Mouse (Mus musculus) brain, embryonic 14.5 days (tissue): Measurements from ENCODE around the gene Cuedc2. TPM values are rescaled to one million over a fixed set of nuclear protein-coding genes. Genes with fewer than 3 reads are reported as not detected.

ENCODE experiments used
- DNase-seq: peaks from one replicate; pipeline ENCODE4 v3.0.0-alpha.2; 2011; ENCODE audit warnings: low read depth
- CTCF ChIP-seq: fragments of 200-500 bp; IDR thresholded peaks from 2 replicates; pipeline ENCODE4 v1.5.1; 2012; ENCODE audit warnings: inconsistent platforms, mild to moderate bottlenecking, moderate library complexity, borderline replicate concordance; ENCODE audit not compliant: insufficient read depth, insufficient read length; ENCODE audit errors: extremely low read depth
- POLR2A ChIP-seq: fragments of 200-500 bp; IDR thresholded peaks from 2 replicates; pipeline ENCODE4 v1.6.1; 2012; ENCODE audit warnings: mild to moderate bottlenecking, inconsistent platforms, borderline replicate concordance; ENCODE audit not compliant: poor library complexity, insufficient read depth, insufficient read length, severe bottlenecking; ENCODE audit errors: extremely low read depth
- polyA plus RNA-seq: library from polyadenylated mRNA; depleted of rRNA; stranded (reverse); fragments of >200 nt; gene quantifications from 2 replicates; pipeline ENCODE4 v1.2.3, GENCODE M21; 2012

Gene Cuedc2
- polyA plus RNA-seq, 1 experiment: 206 TPM

DNA sequence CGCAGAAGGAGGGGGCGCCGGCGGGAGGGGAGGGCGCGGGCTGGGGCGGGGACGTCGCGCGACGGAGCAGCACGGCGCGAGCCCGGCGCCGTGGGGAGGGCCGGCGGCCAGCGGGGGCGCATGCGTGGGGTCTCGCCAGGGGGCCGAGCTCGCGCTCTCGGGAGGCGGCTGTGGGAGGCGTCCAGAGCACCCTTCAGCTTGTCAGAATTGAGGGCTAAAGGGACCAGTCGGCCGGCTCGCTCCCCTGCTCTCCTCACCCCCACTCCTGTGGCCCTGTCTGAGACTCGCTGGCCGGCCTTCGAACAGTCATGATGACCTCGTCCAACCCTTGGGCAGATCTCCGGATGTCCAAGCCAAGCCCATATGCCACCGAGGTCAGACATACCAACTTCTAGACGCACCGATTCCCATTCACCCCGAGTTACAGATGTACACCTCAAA, 20.5 kb downstream of the Cuedc2 start:
- TF ChIP-seq CTCF: no peak
- TF ChIP-seq POLR2A: no peak
- no peak for DNase-seq

GRCm38 (mm10) chr19:46317546-46317885, 21.0 kb downstream of the Cuedc2 start:
- no peak for DNase-seq

GRCm38 (mm10) chr19:46316846-46317545, 21.5 kb downstream of the Cuedc2 start:
- DNase-seq: no peak
- no peak for TF ChIP-seq CTCF
- TF ChIP-seq POLR2A: no peak

More at GRCm38 (mm10) chr19:46317546-46317885, 21.0 kb downstream of the Cuedc2 start:
- TF ChIP-seq POLR2A (no peak), CTCF (no peak)

GRCm38 (mm10) chr19:46315752-46316610, 22.5 kb downstream of the Cuedc2 start:
- no peak for TF ChIP-seq POLR2A
- no peak for TF ChIP-seq CTCF
- DNase-seq: no peak

GRCm38 (mm10) chr19:46314872-46315742, 23.4 kb downstream of the Cuedc2 start:
- DNase-seq: no peak
- TF ChIP-seq CTCF: no peak
- TF ChIP-seq POLR2A: no peak

GRCm38 (mm10) chr19:46314151-46314601, 24.3 kb downstream of the Cuedc2 start:
- no peak for TF ChIP-seq POLR2A
- TF ChIP-seq CTCF: no peak
- no peak for DNase-seq

DNA sequence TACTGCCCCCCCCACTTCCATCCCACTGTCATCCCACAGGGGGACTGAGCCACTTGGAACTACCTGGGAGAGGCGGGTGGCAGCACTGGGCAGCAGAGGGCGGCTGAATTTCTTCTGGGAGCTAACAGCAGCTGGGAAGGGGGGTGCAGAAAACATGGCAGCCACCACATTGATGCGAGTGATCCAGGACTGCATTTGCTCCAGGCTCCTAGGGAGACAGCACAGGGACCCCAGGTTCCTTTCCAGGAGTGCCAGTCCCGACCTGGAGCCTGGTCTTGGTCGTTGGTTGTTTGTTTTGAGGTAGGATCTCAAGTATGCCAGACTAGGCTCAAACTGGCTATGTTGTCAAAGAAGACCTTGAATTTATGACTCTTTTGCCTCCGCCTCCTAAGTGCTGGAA, 24.9 kb downstream of the Cuedc2 start:
- TF ChIP-seq POLR2A (no peak), CTCF (no peak)
- no peak for DNase-seq

GRCm38 (mm10) chr19:46313116-46313515, 25.4 kb downstream of the Cuedc2 start:
- DNase-seq: no peak
- TF ChIP-seq CTCF (no peak), POLR2A (no peak)

DNA sequence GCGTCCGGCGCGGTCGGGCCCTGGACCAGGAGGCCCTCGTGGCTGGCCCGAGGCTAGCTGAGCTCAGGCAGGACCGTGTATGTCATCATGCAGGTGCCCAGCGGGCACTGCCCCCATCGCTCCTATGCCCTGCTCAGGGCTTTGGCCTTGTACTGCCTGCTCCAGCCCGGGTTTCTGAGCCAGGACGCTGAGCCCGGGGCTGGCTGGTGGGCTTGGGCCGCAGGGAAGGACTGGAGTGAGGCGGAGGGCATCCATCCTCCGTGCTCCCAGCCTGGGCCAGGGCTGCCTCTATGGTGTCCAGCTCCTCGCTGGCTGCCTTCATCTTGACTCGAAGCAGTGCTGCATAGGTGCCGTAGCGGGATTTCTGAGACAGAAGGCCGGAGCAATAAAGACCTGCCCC, 25.9 kb downstream of the Cuedc2 start:
- TF ChIP-seq CTCF (no peak), POLR2A (no peak)
- DNase-seq: no peak

DNA sequence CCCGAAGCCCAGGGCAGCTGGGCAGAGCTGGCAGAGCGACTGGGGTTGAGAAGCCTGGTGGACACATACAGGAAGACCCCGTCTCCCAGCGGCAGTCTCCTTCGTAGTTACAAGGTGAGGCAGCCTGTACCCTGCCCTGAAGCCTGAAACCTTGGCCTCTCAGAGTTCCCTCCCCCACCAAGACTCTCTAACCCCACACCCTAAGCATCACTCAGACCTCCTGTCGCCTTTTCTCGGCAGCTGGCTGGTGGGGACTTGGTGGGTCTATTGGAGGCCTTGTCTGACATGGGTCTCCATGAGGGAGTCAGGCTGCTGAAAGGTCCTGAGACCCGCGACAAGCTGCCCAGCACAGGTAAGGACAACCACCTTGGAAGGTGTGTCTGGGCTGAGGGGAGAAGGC, 27.2 kb downstream of the Cuedc2 start:
- TF ChIP-seq POLR2A (no peak), CTCF (no peak)
- no peak for DNase-seq
